Mouse (Mus musculus): Measurements from ENCODE around the gene Wsb2. TPM values are rescaled to one million over a fixed set of nuclear protein-coding genes. Genes with fewer than 3 reads are reported as not detected.

The Wsb2 gene
- polyA plus RNA-seq, 1 experiment from 2014 or later = 197 TPM

DNA sequence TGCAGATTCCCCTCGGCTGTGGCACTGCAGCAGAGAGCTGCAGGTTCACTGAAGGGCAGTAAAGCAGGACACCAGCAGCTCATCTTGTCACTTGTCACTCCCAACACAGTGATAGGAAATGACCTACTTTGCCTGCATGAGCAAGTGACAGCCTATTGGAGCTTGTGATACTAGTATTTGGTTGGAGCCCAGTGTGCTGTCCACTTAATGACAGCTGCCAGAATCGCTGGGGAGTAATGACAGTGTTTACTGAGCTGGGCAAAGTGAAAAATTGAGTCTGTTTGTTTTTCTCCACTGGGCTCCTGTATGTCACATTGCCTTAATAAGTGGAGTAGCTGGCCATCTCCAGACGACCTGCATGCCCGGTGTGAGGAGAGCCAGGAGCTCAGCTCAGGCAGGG is 23.1 kb downstream of the Wsb2 start:
- in situ Hi-C loops (cut with MboI; ENCODE audit: low pct_unique_long_range_greater_than_20kb) = no loop called here
- ChIA-PET CTCF (interaction anchor here (0.8 to 1.6 kb wide), 4 partner anchors 9 to 72 kb away, joined by 3 read pairs; partner anchors contain the start of gene Wsb2), POLR2A (interaction anchor here (0.7 to 0.8 kb wide), 2 partner anchors 13 to 22 kb away, joined by 3 to 4 read pairs; no protein-coding TSS in a partner anchor)
- H3K27me3 ChIP-seq = no peaks in the 10 kb centered on the region
- no peak for ATAC-seq
- no peak for TF ChIP-seq CTCF (IDR thresholded peaks at IDR 0.05)
- no peak for DNase-seq (ENCODE audit: low read depth, low spot score)

DNA sequence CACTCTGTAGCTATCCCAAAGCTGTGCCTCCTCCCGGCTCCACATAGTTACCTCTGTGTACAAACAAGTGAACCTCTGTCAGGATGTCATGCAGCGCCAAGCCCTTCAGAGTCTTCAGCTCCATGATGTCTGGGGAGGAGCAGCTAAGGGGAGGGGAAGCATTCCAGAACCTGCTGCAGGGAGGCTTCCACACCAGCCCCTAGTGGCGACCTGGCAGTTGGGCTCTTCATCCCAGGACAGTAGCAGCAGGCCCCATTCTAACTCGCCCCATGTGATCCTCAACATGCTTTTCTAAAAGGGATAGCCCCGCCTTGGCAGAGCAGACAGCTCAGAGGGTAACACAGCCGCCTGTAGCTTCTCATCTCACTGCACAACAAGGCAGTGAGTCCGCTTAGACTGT is 24.7 kb downstream of the Wsb2 start:
- H3K27me3 ChIP-seq = no peaks in the 10 kb centered on the region
- CTCF ChIA-PET = interaction anchor here (0.7 to 1.3 kb wide), 4 partner anchors 9 to 74 kb away, joined by 3 to 4 read pairs (median 4); no protein-coding TSS in a partner anchor
- no peak for ATAC-seq
- no peak for DNase-seq (ENCODE audit: low read depth, low spot score)
- no peak for TF ChIP-seq CTCF (IDR thresholded peaks at IDR 0.05)
- POLR2A ChIA-PET = interaction anchor here (1.3 to 1.4 kb wide), 2 partner anchors 9 to 24 kb away, joined by 3 to 5 read pairs; no protein-coding TSS in a partner anchor
- in situ Hi-C loops (cut with MboI; ENCODE audit: low pct_unique_long_range_greater_than_20kb) = no loop called here

DNA sequence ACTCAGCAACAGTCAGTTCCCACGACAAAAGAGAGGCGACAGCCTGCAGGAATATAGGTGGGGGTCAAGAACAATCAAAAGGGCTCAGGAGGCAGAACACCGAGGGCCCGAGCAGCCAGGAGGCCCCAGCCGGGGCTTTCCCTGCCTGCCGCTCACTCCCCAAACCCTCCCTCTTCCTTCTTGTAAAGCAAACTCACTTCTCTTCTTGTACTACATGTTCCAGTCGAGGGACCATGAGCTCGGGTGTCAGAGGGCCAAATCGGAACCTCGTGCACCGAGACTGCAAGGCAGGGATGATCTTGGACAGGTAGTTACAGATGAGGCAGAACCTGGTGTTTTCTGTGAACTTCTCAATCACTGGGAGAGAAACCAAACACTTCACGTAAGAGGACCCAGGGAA is 26.1 kb downstream of the Wsb2 start:
- no peak for ATAC-seq
- in situ Hi-C loops (cut with MboI; ENCODE audit: low pct_unique_long_range_greater_than_20kb) = no loop called here
- no peaks in the 10 kb centered on the region for H3K27me3 ChIP-seq
- no peak for DNase-seq (ENCODE audit: low read depth, low spot score)
- ChIA-PET CTCF (interaction anchor here (1.3 to 1.5 kb wide), 2 partner anchors 14 to 75 kb away, joined by 3 to 5 read pairs; no protein-coding TSS in a partner anchor), POLR2A (no interaction called here)
- no peak for TF ChIP-seq CTCF (IDR thresholded peaks at IDR 0.05)

DNA sequence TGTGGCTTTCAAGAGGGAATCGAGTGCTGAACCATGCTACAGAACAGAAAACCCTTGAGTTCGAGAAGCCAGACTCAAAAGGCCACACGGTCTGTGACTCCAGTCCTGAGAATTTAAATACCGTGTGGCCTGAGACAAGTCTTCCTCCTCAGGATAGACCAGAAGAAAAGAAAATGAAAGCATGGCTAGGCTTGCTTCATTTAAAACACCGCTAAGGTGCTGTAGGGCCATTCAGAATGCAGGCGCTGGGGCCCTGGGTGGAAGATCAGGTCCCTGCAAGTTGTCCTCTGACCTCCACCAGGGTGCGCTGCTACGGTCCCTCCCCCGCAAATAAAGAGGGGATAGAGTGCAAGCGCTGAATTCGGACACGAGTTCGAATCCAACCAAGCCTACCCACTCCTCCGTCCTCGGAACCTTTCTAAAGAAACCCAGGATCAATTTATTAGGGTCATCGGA is 31.2 kb downstream of the Wsb2 start:
- CTCF ChIA-PET = no interaction called here
- H3K27me3 ChIP-seq = no peaks in the 10 kb centered on the region
- peak; percentile 81 for TF ChIP-seq CTCF (IDR thresholded peaks at IDR 0.05)
- in situ Hi-C loops (cut with MboI; ENCODE audit: low pct_unique_long_range_greater_than_20kb) = loop anchor here (5.0 kb wide), 2 partner anchors 76 to 104 kb away; no protein-coding TSS in a partner anchor
- POLR2A ChIA-PET = no interaction called here
- ATAC-seq (peak; percentile 28), DNase-seq (ENCODE audit: low read depth, low spot score) (no peak)

DNA sequence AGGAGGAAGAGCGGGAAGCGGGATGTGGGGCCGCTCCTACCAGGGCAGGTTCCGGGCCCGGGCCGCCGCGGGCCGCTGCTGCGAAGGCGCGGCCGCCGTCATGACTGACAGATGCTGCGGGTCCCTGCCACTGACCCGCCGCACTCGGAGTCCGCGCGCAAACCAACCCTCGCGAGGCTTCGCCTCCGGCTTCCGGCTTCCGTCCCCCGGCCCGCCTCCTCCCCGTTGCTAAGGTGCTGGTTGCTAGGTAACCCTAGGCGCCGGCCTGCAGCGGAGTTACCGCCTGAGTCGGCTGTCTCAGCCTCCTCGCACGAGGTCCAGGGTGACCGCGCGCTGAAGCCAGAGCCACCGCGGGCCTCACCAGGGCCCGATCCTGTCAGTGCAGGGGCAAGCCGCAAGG is 31.8 kb downstream of the Wsb2 start, which contains the start of gene Rfc5:
Rfc5 (minus strand) TSS at position 171 of the 400 bp plus-strand sequence.
- ChIA-PET CTCF (no interaction called here), POLR2A (no interaction called here)
- no peak for TF ChIP-seq CTCF (IDR thresholded peaks at IDR 0.05)
- in situ Hi-C loops (cut with MboI; ENCODE audit: low pct_unique_long_range_greater_than_20kb) = loop anchor here (5.0 kb wide), 2 partner anchors 77 to 103 kb away; no protein-coding TSS in a partner anchor
- ATAC-seq (peak; percentile 96), DNase-seq (ENCODE audit: low read depth, low spot score) (peak; percentile 86)
- H3K27me3 ChIP-seq = no peaks in the 10 kb centered on the region

DNA sequence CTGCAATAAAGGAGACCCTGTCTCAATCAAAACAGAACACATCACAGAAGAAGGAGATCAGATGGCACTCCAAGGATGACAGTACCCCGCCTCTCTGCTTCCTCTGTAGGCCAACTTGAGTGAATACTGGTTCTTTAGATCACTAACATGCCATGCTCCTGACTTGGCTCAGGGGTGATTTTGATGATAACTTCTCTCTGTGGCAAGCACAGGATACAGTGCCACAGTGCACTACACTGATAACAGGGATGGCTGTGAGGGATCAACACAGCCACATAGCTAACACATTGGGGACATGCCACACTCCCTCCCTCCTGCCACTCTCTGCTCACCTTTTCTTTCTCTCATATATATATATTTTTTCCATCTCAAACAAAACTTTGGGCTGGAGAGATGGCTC is 33.8 kb downstream of the Wsb2 start:
- DNase-seq (ENCODE audit: low read depth, low spot score) = no peak
- H3K27me3 ChIP-seq = no peaks in the 10 kb centered on the region
- no peak for TF ChIP-seq CTCF (IDR thresholded peaks at IDR 0.05)
- ATAC-seq = no peak
- in situ Hi-C loops (cut with MboI; ENCODE audit: low pct_unique_long_range_greater_than_20kb) = no loop called here
- ChIA-PET POLR2A (no interaction called here), CTCF (no interaction called here)

DNA sequence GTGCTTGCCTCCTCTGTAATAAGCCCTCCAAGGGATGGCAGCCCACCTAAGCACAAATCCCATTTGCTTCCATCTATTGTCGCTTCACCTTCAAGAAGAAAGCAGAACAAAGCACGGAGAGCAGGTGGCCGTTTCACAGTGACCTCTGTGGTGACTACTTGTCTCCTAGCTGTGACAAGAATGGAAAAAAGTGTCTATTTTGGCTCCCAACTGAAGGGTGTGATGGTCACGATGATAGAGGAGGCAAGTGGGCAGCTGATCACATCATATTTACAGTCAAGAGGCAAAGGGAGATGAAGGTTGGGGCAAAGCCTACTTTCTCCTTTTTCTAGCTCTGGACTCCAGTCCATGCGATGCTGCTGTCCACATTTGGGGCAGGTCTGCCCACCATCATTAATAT is 38.7 kb downstream of the Wsb2 start:
- POLR2A ChIA-PET = no interaction called here
- ATAC-seq (no peak), DNase-seq (ENCODE audit: low read depth, low spot score) (no peak)
- CTCF ChIA-PET = no interaction called here
- no peak for TF ChIP-seq CTCF (IDR thresholded peaks at IDR 0.05)
- peaks cover 4% of the 10 kb centered on the region for H3K27me3 ChIP-seq
- in situ Hi-C loops (cut with MboI; ENCODE audit: low pct_unique_long_range_greater_than_20kb) = no loop called here

DNA sequence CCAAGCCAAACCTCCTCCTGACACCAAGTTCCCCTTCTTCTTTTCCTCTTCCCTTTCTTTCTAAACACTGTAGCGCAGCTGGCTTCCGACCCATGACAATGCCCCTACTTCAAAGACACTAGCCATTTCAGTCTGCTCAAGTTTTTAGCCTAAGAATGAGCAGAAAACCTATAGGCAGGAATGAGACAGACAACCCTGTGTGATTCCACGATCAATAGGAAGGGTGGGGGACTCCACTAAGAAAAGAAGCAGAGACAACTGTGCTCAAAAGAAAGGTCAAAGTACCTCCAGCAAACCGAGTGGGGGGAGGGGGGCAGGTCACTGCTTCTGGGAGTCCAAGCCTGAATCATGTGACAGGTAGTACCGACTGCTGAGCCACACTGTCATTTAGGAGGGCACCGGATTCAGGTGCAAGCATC is 39.5 kb downstream of the Wsb2 start:
- ATAC-seq = no peak
- POLR2A ChIA-PET = no interaction called here

DNA sequence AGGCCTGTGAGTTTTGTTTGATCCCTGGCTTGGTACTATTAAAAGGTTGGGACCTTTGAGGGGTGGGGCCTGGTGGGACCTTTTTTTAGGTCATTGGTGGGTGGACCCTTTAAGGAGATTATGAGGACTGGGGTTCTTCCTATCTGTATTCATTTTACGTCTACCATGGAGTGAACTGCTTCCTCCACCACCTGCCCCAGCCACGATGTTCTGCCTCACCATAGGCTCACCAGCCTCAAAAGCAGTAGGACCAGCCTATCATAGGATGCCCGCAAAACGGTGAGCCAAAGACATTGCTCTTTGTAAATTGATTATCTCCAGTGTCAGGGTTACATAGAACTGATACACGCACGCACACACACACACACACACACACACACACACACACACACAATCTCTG is 40.3 kb downstream of the Wsb2 start:
- no peak for TF ChIP-seq CTCF (IDR thresholded peaks at IDR 0.05)
- CTCF ChIA-PET = no interaction called here
- ATAC-seq (no peak), DNase-seq (ENCODE audit: low read depth, low spot score) (no peak)
- peaks cover 10% of the 10 kb centered on the region for H3K27me3 ChIP-seq
- POLR2A ChIA-PET = no interaction called here
- in situ Hi-C loops (cut with MboI; ENCODE audit: low pct_unique_long_range_greater_than_20kb) = no loop called here

More for the DNA sequence above, 39.5 kb downstream of the Wsb2 start:
- no peak for DNase-seq (ENCODE audit: low read depth, low spot score)
- in situ Hi-C loops (cut with MboI; ENCODE audit: low pct_unique_long_range_greater_than_20kb) = no loop called here
- peaks cover 4% of the 10 kb centered on the region for H3K27me3 ChIP-seq
- TF ChIP-seq CTCF (IDR thresholded peaks at IDR 0.05) = no peak
- CTCF ChIA-PET = no interaction called here

DNA sequence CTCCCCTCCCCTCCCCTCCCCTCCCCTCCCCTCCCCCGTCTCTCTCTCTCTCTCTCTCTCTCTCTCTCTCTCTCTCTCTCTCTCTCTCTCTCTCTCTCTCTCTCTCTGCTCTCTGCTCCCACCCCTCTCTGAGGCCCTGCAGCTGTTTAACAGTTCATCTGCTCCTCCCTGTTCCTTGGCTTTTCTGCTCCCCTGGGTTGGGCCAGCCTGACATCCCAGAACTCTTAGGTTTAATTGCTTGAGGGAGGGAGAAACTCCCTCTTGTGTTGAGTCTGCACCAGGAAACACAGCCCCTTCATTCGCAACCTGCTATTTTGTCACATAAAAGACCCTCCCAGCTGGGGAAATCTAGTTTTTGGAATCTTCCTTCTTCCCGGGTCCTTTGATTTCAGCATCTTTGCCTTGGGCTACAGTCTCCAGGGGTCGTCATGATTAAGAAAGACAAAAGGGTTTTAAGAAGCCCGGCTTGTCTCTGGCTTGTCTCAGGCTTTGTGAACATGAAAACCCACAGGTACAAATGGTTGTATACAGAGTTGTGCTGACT is 41.0 kb downstream of the Wsb2 start:
- ChIA-PET POLR2A (interaction anchor here (0.6 kb wide), 1 partner anchor 99 kb away, joined by 3 read pairs; no protein-coding TSS in a partner anchor), CTCF (no interaction called here)
- ATAC-seq = no peak

DNA sequence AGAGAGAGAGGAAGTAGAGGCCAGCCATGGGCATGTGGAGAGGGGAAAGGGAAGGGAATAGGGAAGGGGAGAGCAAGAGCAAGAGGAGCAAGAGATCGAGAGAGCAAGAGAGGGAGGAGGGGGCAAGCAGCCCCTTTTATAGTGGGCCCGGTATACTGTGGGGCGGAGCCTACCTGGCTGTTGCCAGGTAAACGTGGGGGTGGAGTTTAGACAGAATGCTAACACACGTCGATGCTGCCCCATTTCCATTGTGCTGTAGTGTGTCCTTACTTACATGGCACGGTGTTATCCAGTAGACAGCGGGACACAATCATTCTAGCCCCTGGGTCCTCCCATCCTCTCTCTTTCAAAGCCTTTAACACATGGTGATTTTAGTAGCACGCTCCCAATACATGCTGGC is 42.2 kb downstream of the Wsb2 start:
- ATAC-seq = no peak
- no peak for DNase-seq (ENCODE audit: low read depth, low spot score)
- peaks cover 10% of the 10 kb centered on the region for H3K27me3 ChIP-seq
- ChIA-PET CTCF (no interaction called here), POLR2A (no interaction called here)
- in situ Hi-C loops (cut with MboI; ENCODE audit: low pct_unique_long_range_greater_than_20kb) = no loop called here
- no peak for TF ChIP-seq CTCF (IDR thresholded peaks at IDR 0.05)

More for the DNA sequence above, 41.0 kb downstream of the Wsb2 start:
- DNase-seq (ENCODE audit: low read depth, low spot score) = no peak
- TF ChIP-seq CTCF (IDR thresholded peaks at IDR 0.05) = no peak
- H3K27me3 ChIP-seq = peaks cover 10% of the 10 kb centered on the region
- in situ Hi-C loops (cut with MboI; ENCODE audit: low pct_unique_long_range_greater_than_20kb) = no loop called here
